Mouse (Mus musculus) left cerebral cortex, adult 9 months (tissue): Measurements from ENCODE around the gene Inf2.

Experiments used
- DNase-seq, 2 experiments: peaks; one replicate each; pipeline ENCODE4 v3.0.0; 2022; ENCODE audit warnings: low spot score in 2 of 2

The Inf2 gene

DNA sequence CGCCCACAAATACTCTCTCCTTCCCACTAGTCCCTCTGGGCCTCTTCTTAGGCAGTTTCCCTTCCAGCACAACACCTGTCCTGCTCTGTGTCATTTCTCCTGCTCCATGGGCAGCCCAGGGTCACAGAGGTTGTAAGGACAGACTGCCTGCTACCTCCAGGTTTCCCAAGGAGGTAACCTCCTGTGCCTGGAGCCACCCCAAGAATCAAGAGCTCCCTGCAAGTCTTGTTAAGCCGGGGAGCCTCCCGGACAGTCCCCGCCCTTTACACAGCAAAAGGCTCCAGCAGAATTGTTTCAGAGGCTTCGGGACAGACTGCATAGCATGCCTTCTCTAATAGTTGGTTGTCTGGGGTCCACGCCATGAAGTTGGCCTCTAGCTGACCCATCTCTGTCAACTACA, 37.9 kb downstream of the Inf2 start:
- DNase-seq: no peak

DNA sequence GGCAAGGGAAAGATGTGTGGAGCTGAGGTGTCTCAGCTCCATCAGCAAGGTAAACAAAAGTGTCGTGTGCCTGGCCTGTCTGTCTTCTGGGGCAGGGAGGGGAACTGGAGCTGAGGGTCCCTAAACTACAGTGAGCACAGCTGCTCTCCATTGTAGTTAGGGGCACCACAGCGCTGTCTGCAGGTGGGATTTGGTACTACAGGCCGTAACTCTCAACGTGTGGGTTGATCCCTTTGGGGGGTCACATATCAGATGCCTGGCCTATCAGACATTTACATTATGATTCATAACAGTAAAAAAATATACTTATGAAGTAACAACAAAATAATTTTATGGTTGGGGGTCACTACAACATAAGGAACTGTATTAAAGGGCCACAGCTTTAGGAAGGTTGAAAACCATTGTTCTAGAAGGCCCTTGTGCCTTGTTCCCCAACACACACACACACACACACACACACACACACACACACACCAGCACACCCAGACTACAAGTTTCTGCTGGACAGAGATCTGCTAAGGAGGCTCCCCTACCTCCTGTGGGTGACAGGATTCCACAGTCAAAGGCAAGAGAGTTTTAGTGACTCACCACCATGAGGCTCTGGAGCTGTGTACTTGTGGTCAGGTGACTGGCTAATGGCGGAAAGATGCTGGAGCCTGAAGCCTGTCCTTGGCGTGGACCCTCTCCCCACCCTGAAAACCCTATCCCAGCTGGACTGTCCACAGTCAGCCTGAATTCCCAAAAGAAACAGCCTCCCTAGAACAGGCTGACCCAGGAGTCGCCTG, 38.7 kb downstream of the Inf2 start:
- DNase-seq: no peak

DNA sequence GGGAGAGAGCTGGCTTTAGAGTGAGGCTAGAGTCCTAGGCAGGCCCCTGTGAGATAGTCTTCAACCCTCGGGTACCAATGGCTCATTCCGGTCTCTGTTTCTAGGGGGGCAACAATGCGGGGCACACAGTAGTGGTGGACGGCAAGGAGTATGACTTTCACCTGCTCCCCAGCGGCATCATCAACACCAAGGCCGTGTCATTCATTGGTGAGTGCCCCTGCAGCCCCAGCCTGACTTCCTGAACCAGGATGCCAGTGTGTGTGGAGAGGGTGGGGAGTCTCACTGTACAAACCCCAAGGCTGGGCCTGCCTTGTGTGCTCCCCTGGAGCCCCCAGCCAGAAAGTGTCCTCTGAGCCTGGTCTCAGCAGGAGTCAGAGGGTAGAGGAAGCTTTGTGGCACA, 39.6 kb downstream of the Inf2 start:
- no peak for DNase-seq

DNA sequence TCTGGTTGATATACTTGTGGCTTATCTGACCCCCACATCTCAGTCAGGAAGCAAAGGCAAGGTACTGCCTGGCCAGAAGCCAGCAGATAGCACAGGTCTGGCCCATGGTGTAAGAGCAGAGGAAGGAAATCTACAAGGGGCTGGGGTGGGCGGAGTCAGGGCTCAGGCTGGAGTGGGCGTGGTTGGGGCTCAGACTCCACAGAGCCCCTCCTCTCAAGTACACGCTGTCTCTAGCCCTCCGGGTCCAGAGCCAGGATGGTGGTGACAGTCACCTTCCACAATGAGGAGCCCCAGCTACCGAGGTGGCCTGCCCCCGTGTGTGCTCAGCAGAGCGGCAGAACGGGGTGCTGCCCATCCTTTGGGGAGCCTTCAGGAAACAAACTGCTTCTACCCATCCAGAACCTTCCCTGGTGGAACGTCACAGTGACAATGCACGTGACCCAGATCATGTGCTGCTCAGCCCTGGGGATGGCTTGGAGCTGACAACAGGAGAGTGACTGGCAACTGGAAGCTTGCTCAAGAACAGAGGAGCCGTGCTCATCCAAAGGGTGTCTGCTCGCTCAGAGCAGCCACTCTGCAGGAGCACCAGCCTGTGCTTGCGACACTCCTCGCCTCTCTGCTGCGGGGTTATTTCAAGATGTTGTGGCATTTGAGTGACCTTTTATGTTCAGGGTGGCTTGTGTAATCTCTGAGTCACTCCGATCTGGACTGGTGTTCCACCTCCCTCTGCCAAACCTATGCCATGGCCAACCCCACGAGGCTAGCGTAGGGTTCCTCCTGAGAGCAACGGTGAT, 40.5 kb downstream of the Inf2 start:
- DNase-seq: peak in 1 of 2 experiments; percentile 69

GRCm38 (mm10) chr12:112630029-112630428, 41.4 kb downstream of the Inf2 start:
- no peak for DNase-seq

GRCm38 (mm10) chr12:112630796-112631195, 42.2 kb downstream of the Inf2 start:
- no peak for DNase-seq

- no peak for DNase-seq
Observed at GRCm38 (mm10) chr12:112631472-112631871, 42.9 kb downstream of the Inf2 start.

DNA sequence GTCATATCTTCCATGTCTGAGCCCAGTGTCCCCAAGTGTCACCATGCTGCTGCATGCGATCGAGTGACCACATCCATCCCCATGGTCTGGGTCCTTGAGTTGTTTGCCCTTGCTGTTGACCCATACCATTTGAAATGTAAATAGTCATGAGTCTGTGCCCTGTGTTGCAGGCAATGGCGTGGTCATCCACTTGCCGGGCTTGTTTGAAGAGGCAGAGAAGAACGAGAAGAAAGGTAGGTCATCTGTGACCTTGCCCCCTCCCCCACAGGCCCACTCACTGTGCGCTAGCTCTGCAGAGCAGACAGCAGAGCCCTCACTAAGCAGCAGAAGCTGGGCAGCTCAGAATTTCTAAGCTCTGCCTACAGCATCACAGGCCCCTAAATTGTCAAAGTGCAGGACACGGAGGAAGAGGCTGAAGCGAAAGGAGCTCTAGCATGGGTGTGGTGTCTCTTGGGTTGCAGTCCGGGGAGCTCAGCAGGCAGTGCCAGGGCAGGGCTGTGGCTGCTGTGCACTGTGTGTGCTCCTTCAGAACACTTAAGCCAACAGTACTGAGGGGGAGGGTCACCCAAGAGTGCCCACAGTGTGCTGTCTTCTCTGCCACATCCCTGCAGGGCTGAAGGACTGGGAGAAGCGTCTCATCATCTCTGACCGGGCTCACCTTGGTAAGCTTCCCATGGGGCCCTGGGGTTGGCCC, 43.6 kb downstream of the Inf2 start:
- no peak for DNase-seq

GRCm38 (mm10) chr12:112632907-112633306, 44.3 kb downstream of the Inf2 start:
- DNase-seq: no peak

DNA sequence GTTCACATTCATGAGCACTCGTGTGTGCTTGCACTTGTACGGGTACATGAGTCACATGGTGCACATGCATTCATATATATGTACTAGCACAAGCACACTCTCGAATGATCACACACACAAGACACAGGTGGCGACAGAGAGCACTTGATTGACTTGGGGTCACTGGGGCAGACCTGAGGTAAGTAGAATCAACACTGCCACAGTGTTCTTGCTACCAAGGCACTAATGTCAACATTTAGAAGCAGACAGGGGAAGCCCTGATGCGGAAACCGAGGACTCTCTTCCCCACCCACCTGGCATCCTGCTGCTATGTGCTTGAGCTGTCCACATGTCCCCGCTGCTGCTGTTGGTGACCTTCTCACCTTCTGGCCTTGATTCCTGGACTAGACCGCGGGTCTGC, 45.1 kb downstream of the Inf2 start:
- DNase-seq: no peak

- DNase-seq: no peak
Observed at GRCm38 (mm10) chr12:112639526-112639925, 50.9 kb downstream of the Inf2 start.

- no peak for DNase-seq
Observed at GRCm38 (mm10) chr12:112643126-112643525, 54.5 kb downstream of the Inf2 start.

GRCm38 (mm10) chr12:112644180-112644854, 55.7 kb downstream of the Inf2 start, which contains the start of gene Siva1:
Gene Siva1, plus strand, starts transcription at chr12:112644679.
- DNase-seq: peak; percentile 96 to 98

DNA sequence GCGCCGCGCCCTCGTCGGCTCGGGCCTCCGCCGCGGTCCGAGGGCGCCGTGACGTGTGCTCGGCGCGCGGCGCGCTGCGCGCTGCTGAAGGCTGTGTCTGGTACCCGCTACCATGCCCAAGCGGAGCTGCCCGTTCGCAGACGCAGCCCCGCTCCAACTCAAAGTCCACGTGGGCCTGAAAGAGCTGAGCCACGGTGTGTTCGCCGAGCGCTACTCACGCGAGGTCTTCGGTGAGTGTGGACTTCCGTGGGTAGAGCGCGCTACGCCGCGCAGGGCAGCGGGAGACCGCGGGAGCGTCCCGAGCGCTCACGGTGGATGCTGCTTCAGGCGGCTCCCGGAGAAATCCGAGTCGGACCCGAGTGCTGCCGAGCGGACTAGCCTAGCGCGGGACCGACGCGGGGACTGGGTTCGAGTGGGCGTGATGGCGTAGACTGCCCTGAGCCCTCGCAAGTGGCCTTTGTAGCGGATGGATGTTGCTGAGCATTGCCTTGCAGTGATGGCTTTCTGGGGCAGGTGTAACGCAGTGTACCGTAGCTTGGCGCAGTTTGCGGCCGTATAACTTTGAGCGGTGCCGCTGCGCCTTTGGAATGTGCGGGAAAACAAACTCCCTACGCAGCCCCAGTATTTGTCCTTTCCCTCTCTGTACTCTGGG, 56.4 kb downstream of the Inf2 start:
- DNase-seq: no peak

DNA sequence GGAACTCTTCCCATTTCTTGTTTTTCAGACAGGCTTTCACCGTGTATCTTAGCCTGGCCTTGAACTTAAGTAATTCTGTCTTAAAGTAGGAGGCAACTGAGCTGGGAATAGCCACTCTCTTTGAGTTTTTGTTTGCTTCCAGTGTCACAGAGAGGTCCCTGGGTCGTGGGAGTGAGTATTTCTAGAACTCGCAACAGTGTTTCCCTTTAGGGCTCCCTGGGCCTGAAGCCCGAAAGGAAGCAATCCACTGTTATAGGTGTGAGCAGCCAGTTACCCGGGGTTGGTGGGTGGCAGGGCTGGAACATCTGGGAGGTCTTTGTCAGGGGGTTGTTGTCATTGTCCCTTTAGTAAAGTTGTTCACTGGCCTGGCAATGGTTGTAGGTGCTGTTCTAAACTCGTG, 57.6 kb downstream of the Inf2 start:
- DNase-seq: no peak

GRCm38 (mm10) chr12:112648081-112648480, 59.5 kb downstream of the Inf2 start:
- no peak for DNase-seq

GRCm38 (mm10) chr12:112651778-112652439, 63.3 kb downstream of the Inf2 start:
- no peak for DNase-seq

DNA sequence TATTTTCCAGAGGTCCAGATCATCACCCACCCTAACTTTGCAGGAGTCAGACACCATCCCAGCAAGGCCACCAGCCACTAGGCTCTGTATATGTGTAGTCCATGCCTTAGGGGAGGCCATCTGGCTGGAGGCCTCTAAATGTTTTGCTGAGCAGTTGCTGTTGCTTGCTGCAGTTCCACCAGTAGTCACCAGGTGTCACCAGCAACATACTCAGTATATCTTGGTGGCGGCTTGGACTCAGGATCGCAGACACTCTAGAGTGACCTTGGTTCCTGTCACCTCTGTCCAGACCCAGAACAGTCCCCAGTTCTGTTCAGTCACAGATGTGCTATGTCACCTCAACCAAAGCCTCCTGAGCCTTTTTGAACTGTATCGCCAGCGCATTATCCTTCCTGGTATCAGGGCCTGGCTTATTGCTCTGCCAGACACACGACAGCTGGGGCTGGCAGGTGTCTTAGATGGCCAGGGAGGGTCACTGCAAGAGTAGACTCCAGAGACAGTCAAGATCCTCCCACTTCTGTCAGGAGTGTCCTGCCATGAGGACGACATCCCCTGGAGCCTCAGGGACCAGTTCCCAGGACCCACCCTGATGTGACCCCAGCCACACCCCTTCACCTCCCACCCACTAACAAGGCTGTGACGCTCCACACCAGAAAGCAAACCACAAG, 64.7 kb downstream of the Inf2 start:
- DNase-seq: peak in 1 of 2 experiments; percentile 91

GRCm38 (mm10) chr12:112654076-112654475, 65.5 kb downstream of the Inf2 start:
- no peak for DNase-seq

GRCm38 (mm10) chr12:112658619-112659018, 70.0 kb downstream of the Inf2 start:
- peak in 1 of 2 experiments; percentile 48 for DNase-seq
